Mouse (Mus musculus) hindbrain, postnatal 0 days (tissue): ENCODE measurements around the gene Hipk1. TPM values are rescaled to one million over a fixed set of nuclear protein-coding genes. Genes with fewer than 3 reads are reported as not detected.

Experiments
- ATAC-seq: fragments of 200-750 bp; cut with Nextera tagmentation; 2 replicates; pipeline ENCODE4 v1.8.0; 2017; ENCODE audit warnings: mild to moderate bottlenecking, moderate TSS enrichment, moderate library complexity
- DNase-seq: peaks from one replicate; pipeline ENCODE4 v3.0.0-alpha.2; 2015; ENCODE audit warnings: low spot score
- H3K27ac ChIP-seq: fragments of 300-500 bp; sonication (generic); 2 replicates; pipeline ENCODE4 v1.5.1; 2014; ENCODE audit warnings: mild to moderate bottlenecking
- H3K27me3 ChIP-seq: fragments of 300-500 bp; sonication (generic); 2 replicates; pipeline ENCODE4 v1.6.1; 2014; ENCODE audit warnings: low read length, mixed read lengths; ENCODE audit not compliant: insufficient read depth
- H3K36me3 ChIP-seq: fragments of 300-500 bp; sonication (generic); 2 replicates; pipeline ENCODE4 v1.6.1; 2014; ENCODE audit warnings: low read length, mixed read lengths; ENCODE audit not compliant: insufficient read depth
- H3K4me1 ChIP-seq: fragments of 300-500 bp; sonication (generic); 2 replicates; pipeline ENCODE4 v1.6.1; 2014; ENCODE audit warnings: antibody characterized with exemption, low read length, mixed read lengths; ENCODE audit not compliant: insufficient read depth
- H3K4me2 ChIP-seq: fragments of 300-500 bp; sonication (generic); 2 replicates; pipeline ENCODE4 v1.6.1; 2014; ENCODE audit warnings: low read depth, mild to moderate bottlenecking, low read length, moderate library complexity, mixed read lengths
- H3K4me3 ChIP-seq: fragments of 300-500 bp; sonication (generic); 2 replicates; pipeline ENCODE4 v1.5.1; 2014; ENCODE audit warnings: low read length
- H3K9ac ChIP-seq: fragments of 300-500 bp; sonication (generic); replicated peaks from 2 replicates; pipeline ENCODE4 v1.6.1; 2014; ENCODE audit warnings: mild to moderate bottlenecking, low read length, moderate library complexity, mixed read lengths
- H3K9me3 ChIP-seq: fragments of 300-500 bp; sonication (generic); 2 replicates; pipeline ENCODE4 v1.6.1; 2016; ENCODE audit warnings: low read length, mixed read lengths
- CTCF ChIP-seq: IDR thresholded peaks from 2 replicates; pipeline ENCODE4 v1.5.1; 2016; ENCODE audit warnings: antibody characterized with exemption, control low read depth, low read depth
- WGBS: fragments of 180-500 bp; shearing (Covaris S2); extraction: QIAGEN DNeasy Blood & Tissue Kit; methylation state at CpG from one replicate; pipeline ENCODE4 v1.1.7; 2014; 5-methylcytosine and 5-hydroxymethylcytosine counted together
- polyA plus RNA-seq: library from polyadenylated mRNA; unstranded; fragments of >200 nt; fragmentation: Nextera tagmentation; extraction: Ambion mirVana; gene quantifications from 2 replicates; pipeline ENCODE4 v1.2.1, GENCODE M21; 2015
- total RNA-seq: library from RNA; depleted of rRNA; stranded (reverse); fragments of >200 nt; gene quantifications from 2 replicates; pipeline ENCODE4 v1.2.3, GENCODE M21; 2014; rRNA removed

Gene Hipk1
- total and polyA plus RNA-seq, 2 experiments from 2014 or later, result 8.1 to 59.3 TPM

GRCm38 (mm10) chr3:103705426-103705825, 85.9 kb downstream of the Hipk1 start:
- TF ChIP-seq CTCF, result no peak
- Histone ChIP-seq H3K27me3 (no peaks in the 10 kb centered on the region), H3K4me2 (no peak overlapping the region), H3K36me3 (no peaks in the 10 kb centered on the region), H3K27ac (no peak overlapping the region), H3K4me3 (no peak overlapping the region), H3K9ac (no peak overlapping the region), H3K9me3 (no peaks in the 10 kb centered on the region), H3K4me1 (no peaks in the 10 kb centered on the region)
- no peak for ATAC-seq
- WGBS, result 83% methylated on average over 12 of the region's 12 CpGs
- no peak for DNase-seq

- Histone ChIP-seq H3K4me1 (no peaks in the 10 kb centered on the region), H3K36me3 (no peaks in the 10 kb centered on the region), H3K9ac (no peak overlapping the region), H3K27ac (no peak overlapping the region), H3K9me3 (no peaks in the 10 kb centered on the region), H3K27me3 (no peaks in the 10 kb centered on the region), H3K4me2 (no peak overlapping the region), H3K4me3 (no peak overlapping the region)
- ATAC-seq, result no peak
- peak; percentile 28 for DNase-seq
- no peak for TF ChIP-seq CTCF
- WGBS, result 59% methylated on average over 6 of the region's 6 CpGs
Observed at GRCm38 (mm10) chr3:103704661-103705060, 86.7 kb downstream of the Hipk1 start.

- ATAC-seq (no peak), DNase-seq (no peak)
- no peaks in the 10 kb centered on the region for H3K4me1 ChIP-seq
- no peaks in the 10 kb centered on the region for H3K36me3 ChIP-seq
- H3K4me3 ChIP-seq, result no peak overlapping the region
- no peaks in the 10 kb centered on the region for H3K27me3 ChIP-seq
- H3K27ac ChIP-seq, result no peak overlapping the region
- H3K9ac ChIP-seq, result no peak overlapping the region
- TF ChIP-seq CTCF, result no peak
- no peaks in the 10 kb centered on the region for H3K9me3 ChIP-seq
- H3K4me2 ChIP-seq, result no peak overlapping the region
- 86% methylated on average over 1 of the region's 1 CpGs for WGBS
Observed at GRCm38 (mm10) chr3:103696388-103696925, 94.9 kb downstream of the Hipk1 start.

GRCm38 (mm10) chr3:103695556-103695955, 95.8 kb downstream of the Hipk1 start:
- no peaks in the 10 kb centered on the region for H3K36me3 ChIP-seq
- no peak overlapping the region for H3K27ac ChIP-seq
- H3K27me3 ChIP-seq, result no peaks in the 10 kb centered on the region
- no peak overlapping the region for H3K4me2 ChIP-seq
- no peaks in the 10 kb centered on the region for H3K9me3 ChIP-seq
- no peak for DNase-seq
- WGBS, result 62% methylated on average over 3 of the region's 3 CpGs
- TF ChIP-seq CTCF, result no peak
- H3K9ac ChIP-seq, result no peak overlapping the region
- ATAC-seq, result no peak
- no peak overlapping the region for H3K4me3 ChIP-seq
- no peaks in the 10 kb centered on the region for H3K4me1 ChIP-seq

GRCm38 (mm10) chr3:103690506-103690905, 100.9 kb downstream of the Hipk1 start:
- Histone ChIP-seq H3K27ac (no peak overlapping the region), H3K36me3 (no peaks in the 10 kb centered on the region), H3K27me3 (no peaks in the 10 kb centered on the region), H3K4me3 (no peak overlapping the region), H3K4me2 (no peak overlapping the region), H3K9ac (no peak overlapping the region), H3K4me1 (no peaks in the 10 kb centered on the region), H3K9me3 (no peaks in the 10 kb centered on the region)
- DNase-seq, result peak; percentile 10
- WGBS, result 85% methylated on average over 3 of the region's 3 CpGs
- no peak for ATAC-seq
- peak; percentile 32 for TF ChIP-seq CTCF

Other genes starting within 250 kb of the Hipk1 start
- 32.6 and 43.6 TPM in 2 replicates for gene Syt6, start 216.3 kb downstream of the Hipk1 start, total RNA-seq
- 9.1 and 10.1 TPM in 2 replicates for gene Syt6, start 216.3 kb downstream of the Hipk1 start, polyA plus RNA-seq
- 0.16 TPM in 1 of 2 replicates, not detected in the other for gene Atg4a-ps, start 145.5 kb downstream of the Hipk1 start, total RNA-seq
- 0.10 and 0.26 TPM in 2 replicates for gene Atg4a-ps, start 145.5 kb downstream of the Hipk1 start, polyA plus RNA-seq
- gene Olfml3, start 53.6 kb downstream of the Hipk1 start, total RNA-seq, result 7.7 and 10.8 TPM in 2 replicates
- 7.8 and 10.1 TPM in 2 replicates for gene Olfml3, start 53.6 kb downstream of the Hipk1 start, polyA plus RNA-seq
- gene Gm10964, start 52.2 kb downstream of the Hipk1 start, total RNA-seq, result not detected in 2 replicates
- not detected in 2 replicates for gene Gm10964, start 52.2 kb downstream of the Hipk1 start, polyA plus RNA-seq
- 3.0 and 7.9 TPM in 2 replicates for gene Dclre1b, start 17.9 kb upstream of the Hipk1 start, total RNA-seq
- gene Dclre1b, start 17.9 kb upstream of the Hipk1 start, polyA plus RNA-seq, result 15.4 and 19.1 TPM in 2 replicates
- gene Ap4b1, start 18.0 kb upstream of the Hipk1 start, total RNA-seq, result 16.1 and 25.8 TPM in 2 replicates
- 16.4 and 20.1 TPM in 2 replicates for gene Ap4b1, start 18.0 kb upstream of the Hipk1 start, polyA plus RNA-seq
- 1.1 and 1.9 TPM in 2 replicates for gene Gm43064, start 18.0 kb upstream of the Hipk1 start, total RNA-seq
- gene Gm43064, start 18.0 kb upstream of the Hipk1 start, polyA plus RNA-seq, result 0.24 TPM in 1 of 2 replicates, not detected in the other
- gene Bcl2l15, start 41.0 kb upstream of the Hipk1 start, total RNA-seq, result not detected in 2 replicates
- gene Bcl2l15, start 41.0 kb upstream of the Hipk1 start, polyA plus RNA-seq, result 0.20 and 0.67 TPM in 2 replicates
- gene Ptpn22, start 68.2 kb upstream of the Hipk1 start, total RNA-seq, result 0.31 and 4.3 TPM in 2 replicates
- 0.40 and 0.53 TPM in 2 replicates for gene Ptpn22, start 68.2 kb upstream of the Hipk1 start, polyA plus RNA-seq
- 23.1 and 28.2 TPM in 2 replicates for gene Rsbn1, start 122.6 kb upstream of the Hipk1 start, total RNA-seq
- 17.7 and 19.1 TPM in 2 replicates for gene Rsbn1, start 122.6 kb upstream of the Hipk1 start, polyA plus RNA-seq
- gene Phtf1, start 176.5 kb upstream of the Hipk1 start, total RNA-seq, result 24.0 and 25.0 TPM in 2 replicates
- gene Phtf1, start 176.5 kb upstream of the Hipk1 start, polyA plus RNA-seq, result 18.4 and 18.6 TPM in 2 replicates